Mouse (Mus musculus) heart, postnatal 0 days (tissue): Measurements from ENCODE around the gene Sun2. TPM values are rescaled to one million over a fixed set of nuclear protein-coding genes. Genes with fewer than 3 reads are reported as not detected.

ENCODE experiments used
- ATAC-seq: fragments of 200-750 bp; cut with Nextera tagmentation; 2 replicates; pipeline ENCODE4 v1.8.0; 2017; ENCODE audit warnings: low read depth, moderate number of reproducible peaks, moderate library complexity; ENCODE audit not compliant: insufficient read depth
- DNase-seq: peaks from one replicate; pipeline ENCODE4 v3.0.0-alpha.2; 2016; ENCODE audit warnings: low spot score
- H3K27ac ChIP-seq: fragments of 300-500 bp; sonication (generic); 2 replicates; pipeline ENCODE4 v1.5.1; 2014; ENCODE audit warnings: low read depth, mild to moderate bottlenecking
- H3K27me3 ChIP-seq: fragments of 300-500 bp; sonication (generic); 2 replicates; pipeline ENCODE4 v1.6.1; 2014; ENCODE audit warnings: low read length, mixed read lengths; ENCODE audit not compliant: control insufficient read depth, insufficient read depth
- H3K36me3 ChIP-seq: fragments of 300-500 bp; sonication (generic); replicated peaks from 2 replicates; pipeline ENCODE4 v1.6.1; 2014; ENCODE audit warnings: low read length, mixed read lengths; ENCODE audit not compliant: control insufficient read depth, insufficient read depth
- H3K4me1 ChIP-seq: fragments of 300-500 bp; sonication (generic); 2 replicates; pipeline ENCODE4 v1.6.1; 2014; ENCODE audit warnings: antibody characterized with exemption; ENCODE audit not compliant: control insufficient read depth, insufficient read depth
- H3K4me2 ChIP-seq: fragments of 300-500 bp; sonication (generic); 2 replicates; pipeline ENCODE4 v1.6.1; 2014; ENCODE audit warnings: low read depth, mild to moderate bottlenecking, low read length, moderate library complexity
- H3K4me3 ChIP-seq: fragments of 300-500 bp; sonication (generic); 2 replicates; pipeline ENCODE4 v1.5.1; 2014; ENCODE audit warnings: low read depth, low read length
- H3K9ac ChIP-seq: fragments of 300-500 bp; sonication (generic); replicated peaks from 2 replicates; pipeline ENCODE4 v1.6.1; 2014; ENCODE audit warnings: low read depth, low read length, mixed read lengths
- H3K9me3 ChIP-seq: fragments of 300-500 bp; sonication (generic); replicated peaks from 2 replicates; pipeline ENCODE4 v1.6.1; 2016; ENCODE audit warnings: low read length; ENCODE audit not compliant: control insufficient read depth
- CTCF ChIP-seq: IDR thresholded peaks from 2 replicates; pipeline ENCODE4 v1.5.1; 2016; ENCODE audit warnings: antibody characterized with exemption, control low read depth, low read depth
- EP300 ChIP-seq: IDR thresholded peaks from 2 replicates; pipeline ENCODE4 v1.6.1; 2016; ENCODE audit warnings: antibody characterized with exemption, low read depth
- WGBS: fragments of 180-500 bp; shearing (Covaris S2); extraction: QIAGEN DNeasy Blood & Tissue Kit; methylation state at CpG from one replicate; pipeline ENCODE4 v1.1.7; 2014; 5-methylcytosine and 5-hydroxymethylcytosine counted together
- polyA plus RNA-seq: library from polyadenylated mRNA; unstranded; fragments of >200 nt; fragmentation: Nextera tagmentation; extraction: Ambion mirVana; gene quantifications from 2 replicates; pipeline ENCODE4 v1.2.1, GENCODE M21; 2015
- total RNA-seq: library from RNA; depleted of rRNA; stranded (reverse); fragments of >200 nt; gene quantifications from 2 replicates; pipeline ENCODE4 v1.2.3, GENCODE M21; 2014; ENCODE audit warnings: low replicate concordance

The Sun2 gene
- total and polyA plus RNA-seq, 2 experiments from 2014 or later = 4.0 to 71.6 TPM

DNA sequence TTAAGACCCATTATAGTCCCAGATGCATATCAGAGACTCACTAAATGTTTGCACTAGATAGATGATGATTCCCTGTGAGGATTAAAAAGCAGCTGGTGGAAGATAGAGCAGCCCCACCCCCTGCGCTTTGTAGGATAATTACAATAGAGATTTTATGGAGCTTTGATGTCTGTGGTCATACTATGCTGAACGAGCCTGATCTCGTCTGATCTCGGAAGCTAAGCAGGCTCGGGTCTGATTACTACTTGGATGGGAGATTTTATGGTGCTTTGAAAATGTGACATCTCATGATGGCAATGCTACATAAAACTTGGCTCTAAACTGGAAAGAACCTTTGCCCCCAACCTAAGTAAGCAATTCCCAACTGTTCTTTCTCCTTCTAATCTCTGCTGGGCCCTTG, 50.0 kb downstream of the Sun2 start:
- Histone ChIP-seq H3K9me3 (no peaks in the 10 kb centered on the region), H3K4me2 (no peak overlapping the region), H3K9ac (no peak overlapping the region), H3K27ac (no peak overlapping the region), H3K4me1 (peaks cover 22% of the 10 kb centered on the region), H3K36me3 (peaks cover 21% of the 10 kb centered on the region), H3K27me3 (no peaks in the 10 kb centered on the region), H3K4me3 (no peak overlapping the region)
- no peak for TF ChIP-seq EP300
- TF ChIP-seq CTCF = no peak
- ATAC-seq (no peak), DNase-seq (no peak)
- 93% methylated on average over 5 of the region's 5 CpGs for WGBS

- ATAC-seq = 0 out of 2 replicates have a peak, but pooled peaks have one; percentile 1
- no peaks in the 10 kb centered on the region for H3K27me3 ChIP-seq
- peak overlapping the region; percentile 99 for H3K4me2 ChIP-seq
- peak overlapping the region; percentile 85 for H3K4me3 ChIP-seq
- WGBS = under 1% methylated on average over 53 of the region's 53 CpGs
- peaks cover 13% of the 10 kb centered on the region for H3K36me3 ChIP-seq
- H3K9me3 ChIP-seq = no peaks in the 10 kb centered on the region
- no peak for DNase-seq
- H3K27ac ChIP-seq = peak overlapping the region; percentile 89
- peaks cover 27% of the 10 kb centered on the region for H3K4me1 ChIP-seq
- TF ChIP-seq CTCF (no peak), EP300 (no peak)
- peak overlapping the region; percentile 89 for H3K9ac ChIP-seq
Observed at GRCm38 (mm10) chr15:79691023-79691508, 51.3 kb downstream of the Sun2 start.

GRCm38 (mm10) chr15:79690426-79691022, 51.8 kb downstream of the Sun2 start, which contains the start of gene Gtpbp1:
TSS of gene Gtpbp1 (plus strand) at chr15:79690845.
- peak within 1 kb of the TSS; percentile 89 for H3K27ac ChIP-seq
- peaks cover 32% of the 10 kb centered on the region for H3K4me1 ChIP-seq
- peak within 1 kb of the TSS; percentile 85 for H3K4me3 ChIP-seq
- no peaks in the 10 kb centered on the region for H3K9me3 ChIP-seq
- ATAC-seq = peak; percentile 90
- peak within 1 kb of the TSS; percentile 89 for H3K9ac ChIP-seq
- H3K4me2 ChIP-seq = peak within 1 kb of the TSS; percentile 99
- H3K36me3 ChIP-seq = peaks cover 11% of the 10 kb centered on the region
- under 1% methylated on average over 43 of the region's 45 CpGs for WGBS
- H3K27me3 ChIP-seq = no peaks in the 10 kb centered on the region
- TF ChIP-seq CTCF = no peak
- TF ChIP-seq EP300 = no peak; the same call in 1 of the 2 replicates
- DNase-seq = peak; percentile 100

GRCm38 (mm10) chr15:79689662-79690425, 52.5 kb downstream of the Sun2 start:
- Histone ChIP-seq H3K4me2 (peak overlapping the region; percentile 64), H3K4me3 (peak overlapping the region; percentile 85), H3K27me3 (no peaks in the 10 kb centered on the region), H3K36me3 (peaks cover 4% of the 10 kb centered on the region), H3K9ac (no peak overlapping the region), H3K4me1 (peaks cover 38% of the 10 kb centered on the region), H3K9me3 (no peaks in the 10 kb centered on the region), H3K27ac (peak overlapping the region; percentile 80)
- DNase-seq = no peak
- ATAC-seq = no peak
- TF ChIP-seq EP300 (no peak; the same call in 1 of the 2 replicates), CTCF (no peak)
- WGBS = 13% methylated on average over 24 of the region's 24 CpGs

DNA sequence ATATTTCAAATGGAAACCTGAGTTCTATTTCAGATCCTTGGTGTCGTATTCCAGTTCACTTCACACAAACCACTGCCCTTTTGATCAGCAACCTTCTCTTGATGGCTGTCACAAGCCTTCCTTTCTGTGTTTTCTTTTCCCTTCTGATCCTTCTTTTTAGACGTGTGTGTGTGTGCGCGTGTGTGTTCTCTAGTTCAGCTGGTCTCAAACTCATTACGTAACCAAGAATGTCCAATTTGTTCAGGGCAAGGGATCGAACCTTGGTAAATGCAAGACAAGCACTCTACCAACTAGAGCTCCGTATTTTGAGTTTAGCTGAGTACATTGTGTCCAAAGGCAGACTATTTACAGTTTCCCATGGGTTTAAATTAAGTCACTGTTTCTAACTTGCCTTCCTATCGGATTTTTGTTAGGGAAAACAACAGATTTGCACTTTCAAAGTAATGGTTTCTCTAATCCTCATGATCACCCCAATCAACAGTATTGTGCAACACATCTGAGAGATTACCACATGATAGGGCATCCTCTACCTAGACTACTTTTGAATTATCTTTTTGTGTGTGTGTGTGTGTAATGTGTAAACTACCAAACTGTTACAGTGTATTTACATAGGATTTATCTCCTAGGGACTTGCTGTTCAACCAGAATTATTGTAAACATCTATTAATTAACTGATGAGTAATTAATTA, 53.9 kb downstream of the Sun2 start:
- no peak for DNase-seq
- Histone ChIP-seq H3K27ac (peak overlapping the region; percentile 98), H3K36me3 (no peaks in the 10 kb centered on the region), H3K4me2 (peak overlapping the region; percentile 84), H3K27me3 (no peaks in the 10 kb centered on the region), H3K9ac (peak overlapping the region; percentile 94), H3K4me1 (peaks cover 53% of the 10 kb centered on the region), H3K4me3 (peak overlapping the region; percentile 88), H3K9me3 (no peaks in the 10 kb centered on the region)
- WGBS = 5% methylated on average over 8 of the region's 8 CpGs
- no peak for ATAC-seq
- TF ChIP-seq CTCF (no peak), EP300 (0 out of 2 replicates have a peak, but pooled peaks have one; percentile 31)
